Mouse (Mus musculus) gastrocnemius, adult 18-20 months (tissue): ENCODE measurements around the gene Minos1. TPM values are rescaled to one million over a fixed set of nuclear protein-coding genes. Genes with fewer than 3 reads are reported as not detected.

Experiments used
- DNase-seq: peaks from one replicate; pipeline ENCODE4 v3.0.0; 2021; ENCODE audit warnings: low spot score
- total RNA-seq, 2 experiments: library from RNA; stranded (reverse); gene quantifications; 2 replicates each; pipeline ENCODE4 v1.2.3; 2021

Gene Minos1
- total RNA-seq, 2 experiments from 2014 or later, result 310 to 342 TPM

DNA sequence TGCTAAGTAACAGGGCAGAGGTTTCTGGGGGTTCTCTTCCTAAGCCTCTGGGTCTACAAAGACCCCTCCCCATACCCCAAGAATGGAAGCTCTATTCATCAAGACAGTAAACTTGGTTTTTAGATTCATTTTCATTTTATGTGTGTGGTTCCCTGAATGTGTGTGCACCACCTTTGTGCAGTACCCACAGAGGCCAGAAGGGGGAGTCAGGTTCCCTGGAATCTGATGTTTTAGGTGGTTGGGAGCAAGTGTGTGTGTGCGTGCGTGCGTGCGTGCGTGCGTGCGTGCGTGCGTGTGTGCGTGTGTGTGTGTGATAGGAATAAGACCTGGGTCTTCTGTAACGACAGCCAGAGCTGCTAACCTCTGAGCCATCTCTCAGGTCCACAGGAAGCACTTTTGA is 14.2 kb upstream of the Minos1 start:
- no peak for DNase-seq

DNA sequence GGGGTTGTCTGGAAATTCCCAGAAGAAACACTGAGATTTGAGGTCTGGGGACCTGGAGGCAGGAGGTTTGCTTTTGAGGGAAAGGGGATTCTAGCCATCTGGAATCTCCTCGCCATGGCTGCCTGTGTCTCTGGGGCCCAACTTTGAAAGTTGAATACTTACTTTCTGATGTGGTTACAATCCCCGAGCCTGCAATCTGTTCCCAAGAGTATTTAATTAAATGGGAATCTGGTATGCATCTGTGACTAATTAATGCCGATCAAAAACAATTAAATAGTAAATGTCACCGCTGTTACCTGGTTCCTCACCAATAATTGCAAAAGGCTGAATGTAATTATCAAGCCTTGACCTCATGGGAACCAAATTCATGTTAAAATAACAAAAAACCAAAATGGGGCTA is 13.7 kb upstream of the Minos1 start:
- no peak for DNase-seq

DNA sequence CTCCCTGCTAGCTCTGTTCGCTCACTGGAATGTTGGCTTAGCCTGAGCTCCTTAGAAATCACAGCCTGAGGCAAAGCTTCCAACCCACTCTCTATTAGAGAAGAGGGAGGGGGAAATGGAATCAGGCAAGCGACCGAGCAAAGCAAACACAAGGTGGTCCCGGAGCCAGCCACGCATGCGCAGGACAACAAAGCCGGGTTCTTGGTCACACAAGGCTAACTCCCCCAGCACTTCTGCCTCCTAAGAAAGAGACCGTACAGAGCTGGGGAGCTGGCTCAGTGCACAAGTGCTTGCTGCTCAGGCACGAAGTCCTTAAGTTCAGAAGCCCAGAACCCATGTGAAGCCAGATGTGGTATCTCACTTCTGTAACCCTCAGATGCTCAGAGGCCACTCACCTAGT is 12.1 kb upstream of the Minos1 start:
- no peak for DNase-seq

DNA sequence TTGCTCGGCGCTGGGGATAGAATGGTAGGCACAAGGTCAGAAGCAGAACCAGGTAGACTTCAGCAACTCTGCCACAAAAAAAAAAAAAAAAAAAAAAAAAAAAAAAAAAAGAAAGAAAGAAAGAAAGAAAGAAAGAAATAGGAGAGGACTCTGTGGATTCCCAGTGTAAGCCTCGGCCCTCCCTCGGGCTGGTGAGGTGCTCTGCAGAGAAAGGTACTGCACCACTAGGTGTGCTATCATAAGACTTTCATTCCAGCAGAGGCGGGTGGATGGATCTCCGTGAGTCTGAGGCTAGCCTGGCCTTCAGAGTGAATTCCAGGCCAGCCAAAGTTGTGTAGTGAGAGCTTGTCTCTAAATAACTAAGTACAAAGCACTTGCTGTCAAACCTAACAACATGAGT is 10.9 kb upstream of the Minos1 start:
- no peak for DNase-seq

DNA sequence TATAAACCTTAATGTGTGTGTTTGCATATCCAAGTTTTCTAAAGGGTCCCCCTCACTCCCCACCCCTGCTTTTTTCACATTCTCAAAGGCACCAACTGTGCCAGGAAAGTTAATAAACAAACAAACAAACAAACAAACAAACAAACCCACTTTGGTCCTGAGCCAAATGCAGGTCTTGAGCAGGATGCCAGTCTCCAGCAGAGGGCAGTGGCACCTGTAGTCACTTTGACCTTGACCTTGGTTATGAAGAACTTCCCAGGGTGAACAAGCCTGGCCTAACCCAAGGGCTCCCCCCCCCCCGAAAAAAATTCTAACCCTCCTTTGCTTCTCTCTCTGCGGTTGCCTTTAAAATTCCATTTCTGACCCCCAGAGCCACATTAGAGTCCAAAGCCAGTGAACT is 9.4 kb upstream of the Minos1 start:
- no peak for DNase-seq

DNA sequence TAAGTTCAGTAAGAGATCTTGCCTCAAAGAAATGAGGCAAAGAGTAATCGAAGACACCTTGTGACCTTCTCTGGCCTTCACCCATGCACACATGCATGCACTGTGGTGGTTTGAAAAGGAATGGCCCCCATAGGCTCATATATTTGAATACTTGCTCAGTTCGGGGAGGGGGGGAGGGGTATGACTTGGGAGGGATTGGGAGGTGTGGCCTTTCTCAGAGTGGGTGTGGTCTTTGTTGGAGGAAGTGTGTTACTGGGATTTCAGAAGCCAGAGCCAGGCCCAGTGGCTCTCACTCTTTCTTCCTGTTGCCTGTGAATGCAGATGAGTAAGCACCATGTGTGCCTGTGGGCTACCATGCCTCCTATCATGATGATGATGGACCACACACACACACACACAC is 5.1 kb upstream of the Minos1 start:
- DNase-seq, result no peak

DNA sequence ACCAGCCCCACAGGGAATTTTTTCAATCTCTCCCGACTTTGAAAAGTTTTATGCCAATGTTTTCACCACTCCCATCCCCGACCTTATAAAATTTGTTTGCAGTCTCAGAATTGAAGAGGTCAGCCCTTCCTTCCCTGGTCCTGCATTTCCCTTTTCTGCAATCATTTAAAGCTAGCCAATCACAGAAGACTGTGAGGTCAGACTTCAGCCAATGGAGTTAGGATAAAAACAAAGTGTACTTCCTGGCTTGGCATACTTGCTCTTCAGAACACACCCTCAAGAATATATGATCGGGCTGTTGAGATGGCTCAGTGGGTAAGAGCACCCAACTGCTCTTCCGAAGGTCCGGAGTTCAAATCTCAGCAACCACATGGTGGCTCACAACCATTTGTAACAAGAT is 2.2 kb upstream of the Minos1 start:
- no peak for DNase-seq

DNA sequence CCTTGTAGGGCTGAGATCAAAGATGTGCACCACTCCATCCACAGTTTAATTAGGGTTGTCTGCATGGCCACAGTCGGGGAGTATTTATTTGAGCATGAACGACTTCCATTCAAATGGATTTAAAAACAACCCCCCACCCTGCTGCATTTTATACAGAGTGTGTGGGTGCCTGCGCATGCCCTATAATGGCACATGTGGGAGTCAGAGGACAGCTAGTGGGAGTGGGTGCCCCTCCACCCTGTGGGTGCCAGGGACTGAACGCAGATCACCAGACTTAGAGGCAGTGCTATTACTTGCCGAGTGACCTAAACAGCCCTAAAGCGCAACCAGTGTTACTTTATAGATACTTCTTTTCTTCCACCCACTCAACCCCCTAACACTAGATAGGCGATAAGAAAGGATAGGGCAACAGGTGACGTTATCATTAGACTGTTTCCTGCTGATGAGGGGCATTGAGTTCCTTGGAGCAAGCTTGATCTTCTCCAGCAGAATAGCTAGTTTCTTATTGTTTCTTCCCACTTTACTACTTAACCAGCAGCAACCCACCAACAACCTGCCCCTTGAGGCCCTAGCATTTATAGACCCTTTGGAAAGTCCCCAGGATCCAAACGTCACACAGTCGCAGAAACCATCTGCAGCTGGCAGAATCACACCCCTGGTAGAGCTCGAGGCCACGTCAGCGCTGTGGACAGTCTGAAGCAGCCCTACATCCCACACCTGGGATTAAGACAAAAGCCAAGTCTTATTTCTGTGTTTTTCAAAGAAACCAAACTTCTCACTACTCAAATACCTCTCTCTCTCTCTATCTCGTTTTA is 1.2 kb upstream of the Minos1 start:
- DNase-seq, result no peak

DNA sequence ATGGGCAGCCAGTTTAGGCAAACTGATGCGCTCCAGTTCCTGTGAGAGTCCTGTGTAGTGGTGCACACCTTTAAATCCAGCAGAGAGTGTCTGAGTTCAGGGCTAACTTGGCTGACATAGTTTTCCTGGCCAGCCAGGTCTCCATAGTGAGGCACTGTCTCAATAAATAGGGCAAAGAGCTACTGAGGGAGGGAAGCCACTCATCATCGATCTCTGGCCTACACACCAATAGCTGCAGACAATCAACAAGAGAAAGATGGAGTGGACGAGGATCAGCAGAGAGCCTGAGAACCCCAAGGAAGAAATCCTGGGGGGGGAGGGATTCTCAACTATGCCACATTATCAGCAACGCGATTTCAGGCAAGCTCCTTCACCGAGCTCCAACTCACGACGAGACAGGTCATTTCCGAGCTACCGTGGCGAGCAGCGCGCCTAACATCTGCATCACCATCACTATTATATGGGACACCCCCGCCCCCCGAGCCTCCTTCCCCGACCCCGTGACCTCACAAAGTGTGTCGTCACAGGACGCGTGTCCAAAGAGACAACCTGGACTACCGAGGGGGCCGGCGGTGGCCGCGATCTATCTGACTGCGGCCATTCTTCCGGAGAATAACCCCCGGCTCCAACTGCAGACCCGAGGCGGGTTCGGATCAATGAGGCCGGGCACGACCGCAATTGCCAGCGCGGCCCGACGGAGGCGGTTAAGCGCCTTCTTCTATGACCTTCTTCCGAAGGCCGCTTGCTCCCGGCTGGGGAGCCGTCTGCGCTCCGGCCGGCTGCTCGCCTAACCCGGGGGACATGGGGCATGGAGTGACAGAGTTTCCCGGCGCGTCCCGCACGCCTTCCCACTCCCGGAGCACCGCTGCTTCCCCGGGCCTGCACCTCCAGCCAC is 860 bp downstream of the Minos1 start:
- DNase-seq, result no peak

DNA sequence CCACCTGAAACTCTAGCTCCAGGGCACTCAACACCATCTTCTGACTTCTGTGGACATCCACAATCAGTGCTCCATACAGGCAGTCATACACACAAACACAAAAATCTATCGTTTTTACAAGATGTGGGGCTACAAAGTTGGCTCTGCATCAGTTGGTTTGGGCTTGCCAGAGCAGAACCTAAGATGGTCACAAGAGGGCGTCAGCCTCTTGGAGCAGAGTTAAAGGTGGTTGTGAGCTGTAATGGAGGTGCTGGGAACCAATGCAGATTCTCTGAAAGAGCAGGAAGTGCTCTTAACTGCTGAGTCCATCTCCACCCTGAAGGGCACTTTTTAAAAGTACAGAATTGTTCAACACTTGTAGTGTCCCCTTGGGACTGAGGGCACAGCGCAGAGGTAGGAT is 4.4 kb downstream of the Minos1 start:
- no peak for DNase-seq

DNA sequence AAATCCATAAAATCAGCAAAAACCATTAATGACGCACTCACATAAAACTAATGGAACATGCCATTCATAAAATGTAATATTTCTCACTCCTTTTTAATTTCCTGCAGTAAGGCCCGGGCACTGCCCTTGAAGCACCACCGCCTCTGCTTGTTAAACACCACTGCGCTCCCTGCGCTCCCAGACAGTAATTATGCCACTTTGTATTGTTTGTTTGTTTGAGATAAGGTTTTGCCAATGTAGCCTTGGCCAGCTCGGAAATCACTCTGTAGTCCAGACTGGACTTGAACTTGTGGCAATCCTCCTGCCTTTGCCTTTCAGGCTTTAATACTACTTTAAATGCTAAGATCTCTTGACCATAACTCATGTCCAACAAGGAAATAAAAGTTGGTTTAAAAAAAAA is 6.0 kb downstream of the Minos1 start:
- no peak for DNase-seq

DNA sequence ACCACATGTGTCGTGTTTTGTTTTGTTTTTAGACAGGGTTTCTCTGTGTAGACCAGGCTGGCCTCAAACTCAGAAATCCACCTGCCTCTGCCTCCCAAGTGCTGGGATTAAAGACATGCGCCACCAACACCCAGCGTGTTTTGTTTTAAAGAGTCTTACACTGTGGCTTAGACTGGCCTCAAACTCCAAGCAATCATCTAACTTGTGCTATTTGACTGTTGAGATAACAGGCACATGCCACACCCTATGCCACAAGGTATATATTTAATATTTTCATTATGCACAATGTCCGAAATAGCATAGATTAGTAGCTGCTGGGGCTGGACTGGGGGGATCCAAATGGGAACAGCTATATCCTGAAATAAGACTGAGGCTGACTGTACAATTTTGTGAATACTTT is 8.4 kb downstream of the Minos1 start:
- DNase-seq, result no peak

DNA sequence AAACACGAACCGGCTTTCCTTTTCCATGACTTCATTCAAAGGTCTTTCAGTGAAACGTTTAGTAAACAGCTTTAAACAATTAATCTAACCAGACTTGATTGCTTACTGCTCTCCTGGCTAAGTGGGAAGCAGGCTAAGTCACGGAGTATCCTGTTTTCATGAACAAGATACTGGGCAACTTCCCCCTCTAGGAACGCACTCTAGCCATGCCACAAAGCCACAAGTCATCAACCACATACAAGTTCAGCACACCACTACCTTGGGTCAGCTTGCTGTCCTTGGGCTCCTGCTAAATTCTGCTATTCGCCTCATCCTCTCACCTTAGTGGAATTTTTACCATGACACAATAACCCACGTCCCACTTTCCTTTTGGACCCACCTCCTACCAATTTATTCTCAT is 9.9 kb downstream of the Minos1 start:
- DNase-seq, result no peak

DNA sequence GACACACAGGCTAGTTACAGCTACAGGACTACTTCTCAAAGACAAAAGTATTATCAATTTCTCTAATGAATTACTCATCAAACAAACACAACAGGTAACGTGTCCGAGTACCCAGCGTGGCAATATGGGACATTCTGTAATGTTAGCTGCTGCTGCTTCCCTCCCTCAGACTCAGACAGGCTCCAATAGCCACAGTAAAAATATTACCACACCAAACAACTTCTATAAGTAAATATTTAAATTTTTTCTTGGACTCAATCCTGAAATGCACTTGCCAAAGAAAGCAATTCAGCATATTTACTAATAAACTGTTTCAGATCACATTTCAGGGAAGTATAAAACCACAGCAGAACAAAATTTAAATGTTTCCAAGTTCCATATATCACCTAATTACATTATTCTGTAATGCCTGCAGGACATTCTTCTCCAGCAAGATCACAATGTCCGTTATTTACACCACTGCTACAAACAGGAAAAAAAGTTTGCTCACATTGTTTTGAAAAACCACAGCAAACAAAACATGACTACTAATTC is 10.6 kb downstream of the Minos1 start:
- DNase-seq, result no peak

DNA sequence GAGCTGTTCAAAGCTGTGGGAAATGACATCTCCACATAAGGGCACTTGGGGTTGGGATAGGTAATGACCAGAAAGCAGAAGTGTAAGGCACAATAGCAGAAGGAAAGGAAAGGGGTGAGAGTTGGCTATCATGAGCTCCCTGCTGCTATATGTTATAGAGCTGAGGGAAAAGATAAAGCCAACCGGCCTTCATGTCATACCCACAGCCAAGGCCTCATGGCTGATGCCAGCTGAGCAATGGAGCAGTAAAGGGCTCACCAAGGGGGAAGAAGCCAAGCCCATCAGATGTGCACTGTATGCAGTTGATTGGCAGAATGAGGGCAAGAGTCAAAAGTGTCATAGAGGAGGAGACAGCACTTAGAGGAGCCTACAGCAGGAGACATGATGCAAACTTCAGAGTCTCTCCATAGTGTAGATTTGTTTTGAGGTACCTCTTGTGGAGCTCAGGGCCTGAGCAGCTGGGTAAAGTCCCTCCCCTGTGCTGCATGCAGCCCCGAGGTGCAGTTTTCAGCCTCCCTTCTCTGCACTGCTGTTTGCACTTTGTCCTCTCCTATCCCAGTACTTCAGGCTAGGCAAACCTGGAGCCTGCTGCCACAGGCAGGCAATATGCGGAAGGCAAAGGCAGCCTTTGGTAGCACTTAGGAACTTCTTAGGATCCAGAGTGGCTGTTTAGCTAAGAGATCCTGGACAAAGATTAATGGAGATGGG is 14.4 kb downstream of the Minos1 start:
- DNase-seq, result no peak

DNA sequence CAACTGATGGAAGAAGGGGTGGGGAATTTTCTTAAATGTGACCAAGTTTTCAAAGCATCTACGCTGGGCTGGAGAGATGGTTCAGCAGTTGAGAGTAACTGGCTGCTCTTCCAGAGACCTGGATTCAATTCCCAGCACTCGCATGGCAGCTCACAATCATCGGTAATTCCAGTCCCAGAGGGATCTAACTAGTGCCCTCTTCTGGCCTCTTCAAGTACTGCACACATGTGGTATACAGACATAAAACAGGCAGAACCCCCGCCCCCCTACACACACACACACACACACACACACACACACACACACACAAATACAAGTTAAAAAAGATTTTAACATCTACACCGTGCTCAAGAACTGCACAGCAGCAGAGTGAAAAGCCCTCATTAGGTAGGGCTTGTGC is 15.2 kb downstream of the Minos1 start:
- no peak for DNase-seq

DNA sequence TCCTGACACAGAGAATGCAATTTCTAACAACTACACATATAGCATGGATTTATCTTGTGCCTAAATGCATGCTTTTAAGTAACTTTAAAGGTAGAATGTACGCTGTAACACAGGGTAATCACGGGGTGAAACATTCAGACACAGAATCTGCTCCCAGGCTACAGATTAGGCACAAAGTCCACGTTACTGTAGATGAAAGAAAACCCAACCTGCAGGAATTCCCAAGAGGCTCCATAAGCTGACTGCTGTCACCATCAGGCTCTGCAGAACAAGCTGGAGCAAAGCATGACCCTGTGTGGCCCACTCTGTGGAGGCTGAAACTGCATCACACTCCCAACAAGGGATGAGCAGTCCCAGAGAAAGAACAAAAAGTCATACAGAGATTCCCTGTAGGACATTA is 18.4 kb downstream of the Minos1 start:
- DNase-seq, result no peak

DNA sequence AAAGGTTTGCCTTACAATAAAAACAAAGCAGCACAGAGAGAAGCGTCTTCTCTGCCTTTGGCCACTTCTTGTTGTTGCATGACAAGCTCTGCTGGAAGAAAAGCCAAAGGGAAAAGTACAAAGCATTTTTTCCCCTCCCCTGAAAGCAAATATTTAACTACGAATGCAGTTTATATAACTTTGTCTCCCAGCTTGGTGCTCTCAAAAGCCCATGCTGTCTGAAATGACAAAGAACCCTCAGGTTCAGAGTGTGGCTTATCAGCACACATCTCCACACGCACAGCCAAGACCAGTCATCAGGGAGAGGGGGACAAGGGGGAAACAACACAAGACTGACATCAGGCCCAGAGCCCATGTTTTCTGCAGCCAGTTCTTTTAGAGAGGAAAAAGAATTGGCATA is 19.5 kb downstream of the Minos1 start:
- no peak for DNase-seq

DNA sequence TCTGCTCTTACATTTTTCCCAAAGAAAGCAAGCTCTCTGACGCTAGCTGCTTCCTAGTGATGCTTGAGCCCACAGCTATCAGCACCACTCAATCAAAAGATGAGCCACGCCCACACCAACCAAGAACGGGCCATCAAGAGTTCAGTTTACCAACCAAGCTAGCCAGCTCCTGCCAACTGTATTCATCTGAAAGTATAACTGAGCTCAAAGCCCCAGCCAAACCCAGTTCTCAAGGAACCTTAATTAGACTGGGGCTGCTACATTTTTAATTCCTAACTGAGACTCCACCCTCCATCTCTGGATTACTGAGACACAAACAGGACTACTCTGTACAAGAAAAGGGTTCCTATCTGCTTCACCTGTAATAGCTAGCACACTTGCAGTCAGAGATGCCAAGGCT is 20.1 kb downstream of the Minos1 start:
- no peak for DNase-seq

DNA sequence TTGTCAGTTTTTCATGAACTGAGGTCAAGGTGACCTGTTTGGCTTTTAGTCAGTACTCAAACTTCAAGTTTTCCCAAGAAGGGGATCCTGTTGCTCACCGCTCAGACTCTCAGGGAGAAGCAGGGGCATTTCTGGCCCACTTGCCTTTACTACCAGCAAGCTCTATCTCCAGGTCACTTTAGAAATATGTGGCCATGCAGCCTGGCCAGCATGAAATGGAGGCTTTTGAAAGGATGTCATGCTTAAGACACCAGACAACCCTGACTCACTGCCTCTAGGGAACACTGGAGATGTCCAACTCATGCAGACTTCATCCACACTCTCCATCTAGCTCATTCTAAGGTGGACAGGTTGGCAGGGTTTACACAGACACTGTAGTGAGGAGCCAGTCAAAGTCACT is 25.5 kb downstream of the Minos1 start:
- DNase-seq, result no peak

DNA sequence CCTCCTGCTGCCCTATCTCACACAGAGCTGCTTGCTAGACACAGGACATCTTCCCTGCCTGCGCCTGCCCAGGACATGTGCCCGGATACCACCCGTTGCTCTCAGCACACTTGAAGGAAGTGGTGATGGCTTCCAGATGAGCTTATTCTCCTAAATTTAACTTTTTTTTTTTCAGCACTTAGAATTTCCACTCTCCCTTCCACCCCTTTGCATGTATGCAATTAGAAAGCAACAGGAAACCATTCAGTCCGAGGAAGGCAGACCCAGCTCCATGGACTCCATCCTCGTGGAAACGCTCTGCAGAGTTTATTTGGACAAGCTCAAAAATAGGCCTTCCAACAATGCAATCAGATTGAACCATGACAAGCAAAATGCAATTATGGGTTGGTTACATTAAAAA is 29.4 kb downstream of the Minos1 start:
- no peak for DNase-seq

DNA sequence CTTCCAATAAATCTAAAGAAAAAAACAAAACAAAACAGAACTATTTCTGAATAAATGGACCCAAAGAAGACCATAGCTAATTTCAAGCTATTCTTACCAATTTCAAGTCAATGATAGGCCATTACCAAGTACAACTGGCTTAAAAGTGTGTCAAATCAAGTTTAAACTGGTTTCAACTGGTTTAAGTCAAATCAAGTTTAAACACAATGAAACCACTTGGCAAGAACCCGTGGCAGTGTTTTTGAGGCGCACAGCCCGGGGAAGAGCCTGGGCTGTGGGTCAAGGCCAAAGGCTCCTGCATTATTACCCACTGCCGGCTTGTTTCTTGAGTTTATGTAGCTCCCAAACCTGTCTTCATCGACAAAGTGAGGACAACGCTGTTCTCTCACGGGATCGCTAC is 30.6 kb downstream of the Minos1 start:
- DNase-seq, result no peak
